Mouse (Mus musculus) layer of hippocampus, adult 9-10 months (tissue): Measurements from ENCODE around the gene Mllt3.

Source experiments
- DNase-seq: peaks from one replicate; pipeline ENCODE4 v3.0.0; 2022; ENCODE audit warnings: low spot score

The Mllt3 gene

GRCm38 (mm10) chr4:87880297-87880696 lies 152.9 kb downstream of the Mllt3 start:
- DNase-seq, result no peak

GRCm38 (mm10) chr4:87878701-87879100 lies 154.5 kb downstream of the Mllt3 start:
- no peak for DNase-seq

- no peak for DNase-seq
These were observed 162.6 kb downstream of the Mllt3 start for GRCm38 (mm10) chr4:87870563-87870962.

DNA sequence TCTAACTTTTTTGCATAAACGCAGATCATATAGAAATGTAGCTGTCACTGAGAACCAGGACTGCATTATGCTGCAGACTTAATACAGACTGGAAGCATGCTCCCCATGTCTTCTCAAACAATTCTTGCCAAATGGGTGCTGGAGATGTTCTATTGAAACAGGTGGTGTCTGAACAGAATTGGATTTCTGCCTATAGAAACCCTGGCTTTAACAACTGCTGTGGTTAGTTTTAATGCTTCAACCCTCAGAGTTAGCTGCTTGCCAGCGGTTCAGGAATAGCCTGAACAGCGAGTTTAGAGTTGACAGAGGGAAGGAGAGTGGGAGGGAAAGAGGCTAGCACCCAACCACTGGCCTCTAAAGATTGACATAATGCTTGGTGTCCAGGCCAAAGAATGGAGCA lies 166.6 kb downstream of the Mllt3 start:
- DNase-seq, result peak; percentile 40

DNA sequence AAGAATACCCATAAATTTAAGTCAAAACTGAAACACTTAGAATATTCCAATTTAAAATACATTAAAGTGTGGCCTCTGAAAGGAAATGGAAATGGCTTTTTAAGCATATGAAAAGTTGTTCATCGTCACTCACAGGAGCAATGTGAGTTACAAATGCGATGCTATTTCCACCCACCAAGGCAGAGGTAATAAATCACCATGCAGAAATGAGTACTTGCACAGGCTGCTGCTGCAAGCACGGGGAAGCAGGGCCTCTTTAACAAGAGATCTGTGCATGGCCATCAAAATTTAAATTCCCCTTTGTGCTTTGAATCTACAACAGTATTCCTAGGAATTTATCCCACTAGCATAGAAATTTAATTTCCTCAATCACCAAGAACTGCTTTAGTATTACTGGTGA lies 167.3 kb downstream of the Mllt3 start:
- no peak for DNase-seq

DNA sequence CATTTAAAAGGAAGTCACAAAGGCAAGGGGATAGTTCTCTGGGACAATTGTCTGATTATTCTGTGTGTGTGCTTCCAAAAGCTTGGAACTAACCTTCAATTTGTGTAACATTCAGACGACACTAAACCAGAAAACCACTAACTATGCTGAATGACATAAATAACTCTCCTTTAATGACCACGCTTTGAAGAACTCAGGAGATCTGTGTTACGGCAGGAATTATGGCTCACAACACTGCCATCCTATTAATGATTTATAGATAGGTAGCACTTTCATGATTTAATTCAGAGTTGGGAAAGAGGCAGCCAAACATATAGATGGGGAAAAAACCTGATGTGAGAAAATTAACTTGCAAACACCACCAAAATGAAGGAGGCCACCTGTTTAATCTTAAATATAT lies 168.1 kb downstream of the Mllt3 start:
- DNase-seq, result no peak

GRCm38 (mm10) chr4:87863212-87863611 lies 170.0 kb downstream of the Mllt3 start:
- DNase-seq, result no peak

- no peak for DNase-seq
These were observed 172.4 kb downstream of the Mllt3 start for GRCm38 (mm10) chr4:87860723-87861122.

GRCm38 (mm10) chr4:87859148-87859547 lies 174.0 kb downstream of the Mllt3 start:
- no peak for DNase-seq

- no peak for DNase-seq
These were observed 175.2 kb downstream of the Mllt3 start for GRCm38 (mm10) chr4:87857982-87858381.

GRCm38 (mm10) chr4:87852461-87852860 lies 180.7 kb downstream of the Mllt3 start:
- no peak for DNase-seq

DNA sequence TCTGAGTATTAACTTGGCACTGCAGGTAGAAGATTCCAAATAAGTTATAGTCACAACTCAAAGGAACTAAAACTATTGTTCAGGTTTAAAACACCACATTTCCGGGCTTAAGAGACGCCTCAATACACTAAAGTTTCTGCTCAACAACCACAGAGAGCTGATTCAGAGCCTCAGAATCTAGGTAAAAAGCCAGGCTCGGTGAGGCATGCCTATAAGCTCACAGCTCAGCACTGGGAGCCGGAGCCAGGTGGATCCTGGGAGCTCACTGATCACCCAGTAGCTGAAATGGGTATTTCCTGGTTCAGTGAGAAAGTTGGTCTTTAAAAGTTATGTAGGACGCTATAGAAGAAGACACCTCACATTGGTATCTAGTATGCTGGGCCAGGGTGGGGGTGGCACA lies 183.1 kb downstream of the Mllt3 start:
- no peak for DNase-seq

DNA sequence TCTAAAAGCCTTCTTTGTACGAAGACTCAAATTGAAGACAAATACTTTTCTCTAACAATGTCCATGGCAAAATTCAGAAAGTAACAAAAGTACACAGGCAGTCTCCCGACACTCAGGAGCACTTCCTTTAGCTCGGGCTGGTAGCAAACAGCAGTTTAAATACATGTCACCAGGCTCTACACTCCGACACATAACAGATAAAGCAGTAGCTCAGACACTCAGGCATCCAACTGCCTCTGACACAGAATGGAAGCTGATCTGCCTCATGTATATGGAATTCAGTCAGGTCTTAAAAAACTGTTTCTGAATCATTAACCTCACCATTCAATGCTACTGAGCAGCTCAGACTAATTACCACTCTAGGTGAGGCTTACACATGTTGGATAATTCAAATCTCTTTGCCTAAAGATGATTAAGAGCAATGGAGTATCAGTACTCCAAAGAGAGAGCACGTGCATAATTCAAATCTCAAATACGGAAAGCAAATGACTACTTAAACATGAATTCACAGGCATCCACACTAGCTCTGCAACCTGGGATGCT lies 188.4 kb downstream of the Mllt3 start:
- no peak for DNase-seq

- DNase-seq, result no peak
These were observed 192.8 kb downstream of the Mllt3 start for GRCm38 (mm10) chr4:87840210-87840910.

DNA sequence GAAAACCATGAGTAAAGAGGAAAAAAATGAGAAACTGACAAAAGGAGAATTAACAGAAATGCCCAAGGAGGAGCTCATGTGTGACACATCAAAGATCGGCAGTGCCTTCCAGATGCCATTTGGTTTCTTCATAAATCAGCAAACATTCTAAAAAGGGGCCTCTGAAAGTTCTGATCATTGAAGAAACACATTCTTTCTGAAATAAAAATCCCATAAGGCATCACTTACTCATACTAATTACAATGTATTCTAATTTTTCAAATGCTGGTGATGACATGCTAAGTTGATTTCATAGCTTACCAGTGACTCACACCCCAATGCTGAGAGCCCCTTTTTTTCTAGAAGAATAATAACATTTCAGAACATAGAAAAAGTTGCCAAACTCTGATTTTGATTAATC lies 194.4 kb downstream of the Mllt3 start:
- no peak for DNase-seq

DNA sequence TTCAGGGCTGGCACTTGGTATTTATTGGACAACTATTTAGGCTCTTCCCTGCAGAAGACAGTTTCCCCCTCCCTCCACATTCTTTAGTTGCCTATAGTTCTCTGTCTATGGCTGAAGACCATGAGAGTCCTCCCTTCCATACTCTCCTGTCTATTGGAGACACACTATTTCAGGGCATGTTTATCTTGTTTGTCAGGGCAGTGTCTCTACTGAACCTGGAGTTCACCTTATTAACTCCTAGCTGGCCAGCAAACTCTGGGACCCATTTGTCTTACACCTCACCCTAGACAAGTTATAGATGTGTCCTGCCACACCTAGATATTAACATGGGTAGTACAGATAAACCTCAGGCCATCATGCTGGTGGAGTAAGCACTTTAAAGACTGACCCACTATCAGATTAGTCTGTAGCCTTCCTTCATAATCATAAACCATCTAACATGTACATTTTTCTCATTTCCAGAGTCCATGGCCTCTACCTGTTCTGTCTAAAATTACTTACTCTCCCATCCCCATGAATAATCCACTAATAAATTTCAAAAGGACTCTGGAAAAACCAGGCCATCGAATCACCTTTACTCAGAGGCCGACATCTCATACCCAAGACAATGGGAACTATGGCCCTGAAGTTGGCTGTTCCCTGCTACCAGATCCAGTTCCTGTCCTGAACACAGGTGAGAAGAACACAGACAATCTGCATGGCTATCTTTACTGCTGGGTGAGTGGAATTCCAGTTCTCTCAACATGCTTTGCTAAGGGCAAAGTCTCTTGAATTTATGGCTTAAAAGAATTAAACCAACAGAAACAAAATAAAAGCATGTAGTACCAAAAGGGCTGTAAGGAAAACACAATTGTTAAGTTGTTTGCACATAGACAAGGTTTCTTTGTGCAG lies 195.4 kb downstream of the Mllt3 start:
- DNase-seq, result no peak

- no peak for DNase-seq
These were observed 196.9 kb downstream of the Mllt3 start for GRCm38 (mm10) chr4:87836257-87836656.

- DNase-seq, result no peak
These were observed 198.0 kb downstream of the Mllt3 start for GRCm38 (mm10) chr4:87835191-87835590.

DNA sequence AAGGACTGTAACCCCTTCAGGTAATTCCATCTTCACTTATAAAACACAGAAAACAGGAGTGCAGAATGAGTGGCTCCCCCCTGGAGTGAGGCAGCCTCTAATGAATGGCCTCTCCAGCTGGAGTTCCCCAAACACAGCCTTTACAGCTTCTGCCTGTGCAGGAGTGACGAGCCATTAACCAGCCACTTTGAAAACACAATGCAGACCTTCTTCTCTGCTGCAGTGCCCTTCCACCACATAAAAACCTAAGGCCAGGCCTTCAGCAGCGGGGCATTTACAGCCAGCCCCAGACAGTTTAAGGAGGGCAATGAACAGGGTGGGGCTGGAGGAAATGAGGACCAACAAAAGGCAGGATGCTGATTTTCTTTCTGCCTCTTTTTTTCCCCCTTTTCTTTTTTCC lies 198.9 kb downstream of the Mllt3 start:
- DNase-seq, result no peak

DNA sequence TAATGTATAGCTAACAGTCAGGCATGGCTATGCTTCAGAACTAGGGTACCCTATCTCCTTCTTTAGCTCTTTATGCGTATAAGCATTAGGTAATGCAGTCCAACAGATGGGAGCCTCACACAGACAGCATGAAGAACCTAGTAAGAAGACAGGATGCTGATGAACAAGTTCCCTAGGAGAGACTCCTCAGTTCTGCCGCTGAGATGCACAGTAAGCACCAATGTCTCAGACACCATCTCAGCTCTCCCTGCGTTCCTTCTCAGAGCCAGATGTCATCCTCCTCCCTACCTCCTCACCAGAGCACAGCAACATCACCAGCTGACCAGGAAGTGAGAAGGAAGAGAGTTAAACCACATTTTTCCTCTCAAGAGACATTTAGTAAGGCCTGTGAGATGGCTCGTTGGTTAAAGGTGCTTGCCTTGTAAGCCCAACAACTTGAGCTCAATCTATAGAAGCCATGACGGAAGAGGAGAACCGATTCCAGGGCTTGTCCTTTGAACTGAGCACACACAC lies 202.3 kb downstream of the Mllt3 start:
- no peak for DNase-seq

DNA sequence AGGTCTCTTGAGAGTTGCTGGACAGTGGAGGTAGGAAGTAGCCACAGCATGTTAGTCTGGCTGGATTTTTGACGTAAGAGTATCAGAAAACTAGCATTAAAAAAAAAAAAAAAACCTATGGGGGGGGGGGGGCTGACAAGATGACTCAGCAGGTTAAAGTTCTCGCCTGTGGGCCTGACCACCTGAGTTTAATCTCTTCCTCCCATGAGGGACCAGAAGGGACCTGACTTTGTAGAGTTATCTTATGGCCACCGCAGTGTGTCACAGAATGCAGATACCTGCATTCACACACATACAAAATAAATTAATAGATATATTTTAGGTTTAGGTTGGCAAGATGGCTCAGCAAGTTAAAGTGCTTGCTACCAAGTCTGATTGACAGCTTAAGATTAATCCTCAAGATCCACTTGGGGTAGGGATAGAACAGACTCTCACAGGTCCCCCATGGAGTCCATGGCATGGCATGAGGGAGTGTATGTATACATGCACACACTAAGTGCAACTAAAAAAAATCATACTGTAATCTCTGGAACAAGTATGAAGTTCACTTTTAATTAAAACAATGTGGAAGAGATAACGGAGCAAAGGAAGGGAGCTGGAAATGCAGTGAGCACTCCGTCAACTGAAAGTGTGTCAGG lies 203.6 kb downstream of the Mllt3 start:
- DNase-seq, result no peak

DNA sequence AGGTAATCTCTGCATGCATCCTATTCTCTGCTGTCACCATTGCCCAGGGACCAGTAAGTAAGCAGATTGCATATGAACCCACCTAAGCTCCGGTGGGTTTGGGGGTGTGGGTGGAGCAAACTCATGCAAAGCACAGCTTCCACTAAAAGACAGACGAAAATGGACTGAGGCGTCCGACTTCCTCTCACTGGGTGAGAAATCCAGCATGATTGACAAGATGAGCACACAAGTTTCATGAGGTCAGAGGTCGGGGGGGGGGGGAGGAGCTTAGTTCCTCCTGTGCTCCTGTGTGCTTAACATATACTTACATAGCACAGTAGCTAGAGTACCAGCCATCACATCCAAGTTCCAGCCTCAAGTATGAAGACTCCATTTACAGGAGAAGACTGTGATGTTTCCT lies 206.8 kb downstream of the Mllt3 start:
- DNase-seq, result no peak
